Mouse (Mus musculus) hindlimb bud, embryonic 11.5 days (tissue): ENCODE measurements at regions not wholly inside any gene's neighbourhood (a gene's known extent, or its start where the extent isn't known, plus 50 kb on each side); places are given as distances from the start of the nearest gene placed in this dataset.
"Not testable (repeated sequence)": the region's sequence is repeated elsewhere in the genome, so short reads cannot be mapped to it uniquely, and the experiment has no call there.

Source experiments
- DNase-seq: peaks from one replicate; pipeline ENCODE4 v3.0.0-alpha.2; 2012; ENCODE audit warnings: low read depth, low spot score; ENCODE audit errors: extremely low spot score

GRCm38 (mm10) chr5:81878563-81878962 lies 858.6 kb downstream of the Adgrl3 start:
- DNase-seq = no peak

GRCm38 (mm10) chr5:81893358-81893757 lies 873.4 kb downstream of the Adgrl3 start:
- no peak for DNase-seq

GRCm38 (mm10) chr5:81909368-81909767 lies 889.4 kb downstream of the Adgrl3 start:
- no peak for DNase-seq

- no peak for DNase-seq
Observed at GRCm38 (mm10) chr5:81909964-81910363, 890.0 kb downstream of the Adgrl3 start.

GRCm38 (mm10) chr5:81916667-81917066 lies 896.7 kb downstream of the Adgrl3 start:
- no peak for DNase-seq

GRCm38 (mm10) chr5:81940798-81941197 lies 920.9 kb downstream of the Adgrl3 start:
- no peak for DNase-seq

GRCm38 (mm10) chr5:81969685-81970524 lies 950.0 kb downstream of the Adgrl3 start:
- DNase-seq = peak; percentile 24

GRCm38 (mm10) chr5:81970525-81971011 lies 950.6 kb downstream of the Adgrl3 start:
- no peak for DNase-seq

GRCm38 (mm10) chr5:81976515-81976914 lies 956.6 kb downstream of the Adgrl3 start:
- no peak for DNase-seq

GRCm38 (mm10) chr5:81983351-81983750 lies 963.4 kb downstream of the Adgrl3 start:
- DNase-seq = no peak

- no peak for DNase-seq
Observed at GRCm38 (mm10) chr5:81988069-81988468, 968.1 kb downstream of the Adgrl3 start.

GRCm38 (mm10) chr5:82007955-82008354 lies 988.0 kb downstream of the Adgrl3 start:
- no peak for DNase-seq

GRCm38 (mm10) chr5:82024126-82024525 lies 1004.2 kb downstream of the Adgrl3 start:
- no peak for DNase-seq

GRCm38 (mm10) chr5:82034776-82035175 lies 1014.8 kb downstream of the Adgrl3 start:
- DNase-seq = no peak

GRCm38 (mm10) chr5:82046106-82046505 lies 1026.2 kb downstream of the Adgrl3 start:
- no peak for DNase-seq

- no peak for DNase-seq
Observed at GRCm38 (mm10) chr5:82059108-82059838, 1039.3 kb downstream of the Adgrl3 start.

GRCm38 (mm10) chr5:82060679-82061078 lies 1040.7 kb downstream of the Adgrl3 start:
- DNase-seq = no peak

- not testable (repeated sequence) for DNase-seq
Observed at GRCm38 (mm10) chr5:82069221-82069620, 1049.3 kb downstream of the Adgrl3 start.

GRCm38 (mm10) chr5:82089401-82089800 lies 1069.5 kb downstream of the Adgrl3 start:
- no peak for DNase-seq

GRCm38 (mm10) chr5:82103056-82103807 lies 1083.3 kb downstream of the Adgrl3 start:
- peak; percentile 76 for DNase-seq

- DNase-seq = no peak
Observed at GRCm38 (mm10) chr5:82103857-82104256, 1083.9 kb downstream of the Adgrl3 start.
